In the genomic region with DNA sequence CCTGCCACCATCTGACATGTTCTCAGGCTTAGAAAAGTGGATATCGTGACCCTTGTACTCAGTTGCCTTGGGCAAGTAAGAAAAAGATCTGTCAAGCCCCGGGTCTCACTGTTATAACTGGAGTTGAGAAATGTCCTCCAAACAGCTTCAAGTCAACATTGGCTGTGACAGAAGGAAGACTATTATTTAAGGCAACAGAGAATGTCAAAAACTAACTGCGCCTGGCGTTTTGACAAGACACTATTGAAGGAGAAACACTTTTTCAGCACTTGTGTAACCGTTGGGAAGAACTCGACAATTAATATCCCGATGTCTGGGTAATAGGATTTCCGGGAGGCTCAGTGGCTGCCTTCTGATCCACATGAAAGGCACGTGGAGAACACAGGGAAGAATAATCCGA, we compare ENCODE assay signal across 12 mouse cellular contexts.
"Had no signal": no experiment of that assay in that cellular context is flagged by ENCODE, and none has a peak within 500 bp of the region (broad histone marks: within the 10 kb centered on the region; RNA-seq: fewer than 3 reads in every experiment).

No protein-coding gene starts in this region.

- DNase-seq: kidney, adult 18-20 months; kidney, postnatal 25 days; liver; lung, adult 18-20 months; lung, postnatal 10 days; lung, postnatal 4 days; midbrain, embryonic 14.5 days; spleen, adult 18-20 months; thymus, postnatal 25 days had no signal

- ATAC-seq: inflammation-experienced regulatory T-cells, adult 6 months; intestine, embryonic 16.5 days; liver, embryonic 12.5 days had no signal
